Mouse (Mus musculus): Measurements from ENCODE around the gene Rnf43. TPM values are rescaled to one million over a fixed set of nuclear protein-coding genes. Genes with fewer than 3 reads are reported as not detected.
A peak's percentile ranks its signal among the peaks of the same experiment; 100 is the strongest.

The Rnf43 gene
- polyA plus RNA-seq, 1 experiment, result 3.5 TPM

GRCm38 (mm10) chr11:87757001-87757954, 94.8 kb downstream of the Rnf43 start:
- WGBS, result 6% methylated on average over 25 of the region's 25 CpGs
- peak overlapping the region; percentile 98 for H3K27ac ChIP-seq (ENCODE audit: insufficient read depth, low read length)
- TF ChIP-seq CTCF (IDR thresholded peaks at IDR 0.05; ENCODE audit: extremely low read depth, insufficient read depth, insufficient read length, insufficient replicate concordance) (no peak), POLR2A (IDR thresholded peaks at IDR 0.05; ENCODE audit: low read depth, low read length) (no peak)
- DNase-seq (ENCODE audit: low read depth in 1 of 2, low spot score in 2 of 2), result peak; percentile 54
- peak overlapping the region; percentile 85 for H3K4me3 ChIP-seq (ENCODE audit: extremely low read depth, insufficient read depth, insufficient read length)
- H3K27me3 ChIP-seq (ENCODE audit: control insufficient read depth, insufficient read depth, low read length), result no peaks in the 10 kb centered on the region
- H3K36me3 ChIP-seq (ENCODE audit: control insufficient read depth, insufficient read depth, low read length), result peaks cover 18% of the 10 kb centered on the region
- H3K4me1 ChIP-seq (ENCODE audit: control insufficient read depth, insufficient read depth, insufficient read length), result peaks cover 17% of the 10 kb centered on the region; the same call in 1 of the 2 replicates

GRCm38 (mm10) chr11:87758161-87758911, 95.8 kb downstream of the Rnf43 start:
- H3K27me3 ChIP-seq (ENCODE audit: control insufficient read depth, insufficient read depth, low read length), result no peaks in the 10 kb centered on the region
- H3K4me1 ChIP-seq (ENCODE audit: control insufficient read depth, insufficient read depth, insufficient read length), result peaks cover 10% of the 10 kb centered on the region; the same call in 1 of the 2 replicates
- DNase-seq (ENCODE audit: low read depth in 1 of 2, low spot score in 2 of 2), result peak; percentile 34 to 63
- peak overlapping the region; percentile 65 for H3K27ac ChIP-seq (ENCODE audit: insufficient read depth, low read length)
- peak overlapping the region; percentile 85 for H3K4me3 ChIP-seq (ENCODE audit: extremely low read depth, insufficient read depth, insufficient read length)
- TF ChIP-seq POLR2A (IDR thresholded peaks at IDR 0.05; ENCODE audit: low read depth, low read length) (peak; percentile 75), CTCF (IDR thresholded peaks at IDR 0.05; ENCODE audit: extremely low read depth, insufficient read depth, insufficient read length, insufficient replicate concordance) (no peak)
- peaks cover 18% of the 10 kb centered on the region for H3K36me3 ChIP-seq (ENCODE audit: control insufficient read depth, insufficient read depth, low read length)
- 28% methylated on average over 7 of the region's 7 CpGs for WGBS

GRCm38 (mm10) chr11:87758957-87759608, 96.6 kb downstream of the Rnf43 start:
- Histone ChIP-seq H3K36me3 (ENCODE audit: control insufficient read depth, insufficient read depth, low read length) (peaks cover 18% of the 10 kb centered on the region), H3K4me1 (ENCODE audit: control insufficient read depth, insufficient read depth, insufficient read length) (peaks cover 10% of the 10 kb centered on the region), H3K27me3 (ENCODE audit: control insufficient read depth, insufficient read depth, low read length) (0 out of 2 replicates have a peak, but pooled peaks cover under 1% of the 10 kb centered on the region), H3K4me3 (ENCODE audit: extremely low read depth, insufficient read depth, insufficient read length) (no peak overlapping the region), H3K27ac (ENCODE audit: insufficient read depth, low read length) (no peak overlapping the region)
- DNase-seq (ENCODE audit: low read depth in 1 of 2, low spot score in 2 of 2), result peak in 1 of 2 experiments; percentile 63
- TF ChIP-seq CTCF (IDR thresholded peaks at IDR 0.05; ENCODE audit: extremely low read depth, insufficient read depth, insufficient read length, insufficient replicate concordance), result no peak
- TF ChIP-seq POLR2A (IDR thresholded peaks at IDR 0.05; ENCODE audit: low read depth, low read length), result peak; percentile 1; the same call in 1 of the 2 replicates
- WGBS, result 12% methylated on average over 4 of the region's 4 CpGs

- DNase-seq (ENCODE audit: low read depth in 1 of 2, low spot score in 2 of 2), result peak; percentile 74 to 76
- WGBS, result 3% methylated on average over 3 of the region's 3 CpGs
- no peak for TF ChIP-seq POLR2A (IDR thresholded peaks at IDR 0.05; ENCODE audit: low read depth, low read length)
- peak; percentile 26; the same call in 1 of the 2 replicates for TF ChIP-seq CTCF (IDR thresholded peaks at IDR 0.05; ENCODE audit: extremely low read depth, insufficient read depth, insufficient read length, insufficient replicate concordance)
- Histone ChIP-seq H3K4me3 (ENCODE audit: extremely low read depth, insufficient read depth, insufficient read length) (no peak overlapping the region), H3K27ac (ENCODE audit: insufficient read depth, low read length) (peak overlapping the region; percentile 6; the same call in 1 of the 2 replicates), H3K36me3 (ENCODE audit: control insufficient read depth, insufficient read depth, low read length) (peaks cover 18% of the 10 kb centered on the region), H3K4me1 (ENCODE audit: control insufficient read depth, insufficient read depth, insufficient read length) (peaks cover 12% of the 10 kb centered on the region), H3K27me3 (ENCODE audit: control insufficient read depth, insufficient read depth, low read length) (peaks cover 6% of the 10 kb centered on the region)
Observed at GRCm38 (mm10) chr11:87759609-87760005, 97.1 kb downstream of the Rnf43 start.

- TF ChIP-seq CTCF (IDR thresholded peaks at IDR 0.05; ENCODE audit: extremely low read depth, insufficient read depth, insufficient read length, insufficient replicate concordance), result no peak
- TF ChIP-seq POLR2A (IDR thresholded peaks at IDR 0.05; ENCODE audit: low read depth, low read length), result no peak
- peak; percentile 35 to 42 for DNase-seq (ENCODE audit: low read depth in 1 of 2, low spot score in 2 of 2)
- Histone ChIP-seq H3K4me1 (ENCODE audit: control insufficient read depth, insufficient read depth, insufficient read length) (peaks cover 12% of the 10 kb centered on the region), H3K36me3 (ENCODE audit: control insufficient read depth, insufficient read depth, low read length) (peaks cover 18% of the 10 kb centered on the region), H3K4me3 (ENCODE audit: extremely low read depth, insufficient read depth, insufficient read length) (no peak within 1 kb of the TSS), H3K27me3 (ENCODE audit: control insufficient read depth, insufficient read depth, low read length) (peaks cover 7% of the 10 kb centered on the region), H3K27ac (ENCODE audit: insufficient read depth, low read length) (peak within 1 kb of the TSS; percentile 6; the same call in 1 of the 2 replicates)
- 7% methylated on average over 23 of the region's 23 CpGs for WGBS
Observed at GRCm38 (mm10) chr11:87760301-87761081, 98.0 kb downstream of the Rnf43 start, which contains the start of gene Tspoap1. Gene Tspoap1 (plus strand): TSS chr11:87760541.
